Mouse (Mus musculus): ENCODE measurements around the gene Gucy2d. TPM values are rescaled to one million over a fixed set of nuclear protein-coding genes. Genes with fewer than 3 reads are reported as not detected.

Gucy2d gene
- polyA plus RNA-seq, 1 experiment = 8.7 TPM

DNA sequence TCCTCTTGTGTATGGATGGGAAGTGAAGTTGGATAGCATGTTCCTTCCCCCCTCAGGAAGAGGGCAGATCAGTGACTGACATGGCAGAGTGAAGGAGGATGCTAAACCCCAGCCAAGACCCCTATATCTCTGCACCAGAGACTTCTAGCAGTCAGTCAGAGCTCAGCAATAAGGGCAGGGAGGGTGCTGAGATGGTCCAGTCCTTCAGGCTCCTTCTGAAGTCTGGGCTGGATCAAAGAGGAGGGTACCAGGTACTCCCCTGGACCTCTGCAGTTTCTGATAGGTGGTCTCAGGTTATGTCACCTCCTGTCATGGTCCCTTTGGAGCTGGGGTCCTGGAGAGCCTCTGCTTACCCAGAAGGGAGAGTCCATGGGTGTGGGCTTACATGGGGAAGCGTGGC lies 55.4 kb downstream of the Gucy2d start:
- H3K36me3 ChIP-seq (ENCODE audit: control insufficient read depth, insufficient read depth, low read length) = no peaks in the 10 kb centered on the region
- peaks cover 2% of the 10 kb centered on the region for H3K4me1 ChIP-seq (ENCODE audit: control insufficient read depth, insufficient read depth, low read length)
- no peak overlapping the region for H3K27ac ChIP-seq (ENCODE audit: control insufficient read depth, insufficient read depth, low read depth, low read length)
- TF ChIP-seq CTCF (IDR thresholded peaks at IDR 0.05; ENCODE audit: control insufficient read depth, insufficient read depth, insufficient replicate concordance, low read depth, low read length) (no peak), POLR2A (IDR thresholded peaks at IDR 0.05; ENCODE audit: control insufficient read depth, low read depth, low read length) (no peak)
- H3K27me3 ChIP-seq (ENCODE audit: control insufficient read depth, insufficient read depth, low read length) = no peaks in the 10 kb centered on the region; the same call in 1 of the 2 replicates
- H3K4me3 ChIP-seq (ENCODE audit: control insufficient read depth, low read depth, low read length) = no peak overlapping the region

DNA sequence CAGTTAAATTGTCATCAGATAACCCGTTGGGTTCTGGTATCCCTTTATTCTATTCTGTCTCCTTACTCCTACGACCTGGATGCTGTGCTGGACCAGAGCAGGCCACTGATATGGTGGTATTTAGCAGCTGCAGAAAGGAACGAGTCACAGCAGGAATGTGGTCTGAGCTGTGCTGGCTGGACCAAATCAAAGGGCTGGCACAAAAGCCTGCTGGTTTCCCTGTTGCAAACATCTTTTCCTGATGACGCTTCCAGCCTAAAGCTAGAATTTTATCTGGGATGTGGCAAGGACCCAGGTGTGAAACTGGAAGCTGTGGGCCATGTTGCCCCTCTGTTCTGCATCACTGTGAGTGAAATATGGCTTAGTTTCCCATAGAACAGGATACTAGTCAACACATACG lies 57.2 kb downstream of the Gucy2d start:
- TF ChIP-seq CTCF (IDR thresholded peaks at IDR 0.05; ENCODE audit: control insufficient read depth, insufficient read depth, insufficient replicate concordance, low read depth, low read length) (no peak), POLR2A (IDR thresholded peaks at IDR 0.05; ENCODE audit: control insufficient read depth, low read depth, low read length) (no peak)
- Histone ChIP-seq H3K4me1 (ENCODE audit: control insufficient read depth, insufficient read depth, low read length) (peaks cover 2% of the 10 kb centered on the region), H3K27me3 (ENCODE audit: control insufficient read depth, insufficient read depth, low read length) (no peaks in the 10 kb centered on the region), H3K27ac (ENCODE audit: control insufficient read depth, insufficient read depth, low read depth, low read length) (no peak overlapping the region), H3K36me3 (ENCODE audit: control insufficient read depth, insufficient read depth, low read length) (no peaks in the 10 kb centered on the region), H3K4me3 (ENCODE audit: control insufficient read depth, low read depth, low read length) (no peak overlapping the region)

DNA sequence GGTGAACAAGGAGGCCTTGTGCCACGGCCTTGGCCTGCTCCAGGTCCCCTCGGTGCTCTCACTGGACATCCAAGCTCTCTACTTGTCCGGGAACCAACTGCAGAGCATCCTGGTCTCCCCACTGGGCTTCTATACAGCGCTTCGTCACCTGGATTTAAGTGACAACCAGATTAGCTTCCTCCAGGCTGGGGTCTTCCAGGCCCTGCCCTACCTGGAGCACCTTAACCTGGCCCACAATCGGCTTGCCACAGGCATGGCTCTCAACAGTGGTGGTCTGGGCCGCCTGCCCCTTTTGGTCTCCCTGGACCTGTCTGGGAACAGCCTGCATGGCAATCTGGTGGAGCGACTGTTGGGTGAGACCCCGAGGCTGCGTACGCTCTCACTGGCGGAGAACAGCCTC lies 57.9 kb downstream of the Gucy2d start:
- Histone ChIP-seq H3K4me1 (ENCODE audit: control insufficient read depth, insufficient read depth, low read length) (peaks cover 8% of the 10 kb centered on the region), H3K27ac (ENCODE audit: control insufficient read depth, insufficient read depth, low read depth, low read length) (no peak overlapping the region), H3K4me3 (ENCODE audit: control insufficient read depth, low read depth, low read length) (no peak overlapping the region), H3K36me3 (ENCODE audit: control insufficient read depth, insufficient read depth, low read length) (no peaks in the 10 kb centered on the region), H3K27me3 (ENCODE audit: control insufficient read depth, insufficient read depth, low read length) (no peaks in the 10 kb centered on the region)
- TF ChIP-seq POLR2A (IDR thresholded peaks at IDR 0.05; ENCODE audit: control insufficient read depth, low read depth, low read length) = no peak
- TF ChIP-seq CTCF (IDR thresholded peaks at IDR 0.05; ENCODE audit: control insufficient read depth, insufficient read depth, insufficient replicate concordance, low read depth, low read length) = no peak

DNA sequence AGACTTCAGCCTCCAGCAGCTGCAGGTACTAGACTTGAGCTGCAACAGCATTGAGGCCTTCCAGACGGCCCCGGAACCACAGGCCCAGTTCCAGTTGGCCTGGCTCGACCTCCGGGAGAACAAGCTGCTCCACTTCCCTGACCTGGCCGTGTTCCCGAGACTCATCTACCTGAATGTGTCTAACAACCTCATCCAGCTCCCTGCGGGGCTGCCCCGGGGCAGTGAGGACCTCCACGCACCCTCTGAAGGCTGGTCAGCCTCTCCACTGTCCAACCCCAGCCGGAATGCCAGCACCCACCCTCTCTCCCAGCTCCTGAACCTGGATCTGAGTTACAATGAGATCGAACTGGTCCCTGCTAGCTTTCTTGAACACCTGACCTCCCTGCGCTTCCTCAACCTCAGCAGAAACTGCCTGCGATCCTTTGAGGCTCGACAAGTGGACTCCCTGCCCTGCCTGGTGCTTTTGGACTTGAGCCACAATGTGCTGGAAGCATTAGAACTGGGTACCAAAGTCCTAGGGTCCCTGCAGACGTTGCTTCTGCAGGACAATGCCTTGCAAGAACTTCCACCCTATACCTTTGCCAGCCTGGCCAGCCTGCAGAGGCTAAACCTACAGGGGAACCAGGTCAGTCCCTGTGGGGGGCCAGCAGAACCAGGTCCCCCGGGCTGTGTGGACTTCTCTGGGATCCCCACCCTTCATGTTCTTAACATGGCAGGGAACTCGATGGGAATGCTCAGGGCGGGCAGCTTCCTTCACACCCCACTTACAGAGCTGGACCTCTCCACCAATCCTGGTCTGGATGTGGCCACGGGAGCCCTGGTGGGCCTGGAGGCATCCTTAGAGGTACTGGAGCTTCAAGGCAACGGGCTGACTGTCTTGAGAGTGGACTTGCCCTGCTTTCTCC lies 58.7 kb downstream of the Gucy2d start:
- H3K27ac ChIP-seq (ENCODE audit: control insufficient read depth, insufficient read depth, low read depth, low read length) = no peak overlapping the region
- peaks cover 12% of the 10 kb centered on the region for H3K4me1 ChIP-seq (ENCODE audit: control insufficient read depth, insufficient read depth, low read length)
- no peaks in the 10 kb centered on the region for H3K36me3 ChIP-seq (ENCODE audit: control insufficient read depth, insufficient read depth, low read length)
- H3K27me3 ChIP-seq (ENCODE audit: control insufficient read depth, insufficient read depth, low read length) = no peaks in the 10 kb centered on the region
- TF ChIP-seq POLR2A (IDR thresholded peaks at IDR 0.05; ENCODE audit: control insufficient read depth, low read depth, low read length) = no peak
- no peak overlapping the region for H3K4me3 ChIP-seq (ENCODE audit: control insufficient read depth, low read depth, low read length)

DNA sequence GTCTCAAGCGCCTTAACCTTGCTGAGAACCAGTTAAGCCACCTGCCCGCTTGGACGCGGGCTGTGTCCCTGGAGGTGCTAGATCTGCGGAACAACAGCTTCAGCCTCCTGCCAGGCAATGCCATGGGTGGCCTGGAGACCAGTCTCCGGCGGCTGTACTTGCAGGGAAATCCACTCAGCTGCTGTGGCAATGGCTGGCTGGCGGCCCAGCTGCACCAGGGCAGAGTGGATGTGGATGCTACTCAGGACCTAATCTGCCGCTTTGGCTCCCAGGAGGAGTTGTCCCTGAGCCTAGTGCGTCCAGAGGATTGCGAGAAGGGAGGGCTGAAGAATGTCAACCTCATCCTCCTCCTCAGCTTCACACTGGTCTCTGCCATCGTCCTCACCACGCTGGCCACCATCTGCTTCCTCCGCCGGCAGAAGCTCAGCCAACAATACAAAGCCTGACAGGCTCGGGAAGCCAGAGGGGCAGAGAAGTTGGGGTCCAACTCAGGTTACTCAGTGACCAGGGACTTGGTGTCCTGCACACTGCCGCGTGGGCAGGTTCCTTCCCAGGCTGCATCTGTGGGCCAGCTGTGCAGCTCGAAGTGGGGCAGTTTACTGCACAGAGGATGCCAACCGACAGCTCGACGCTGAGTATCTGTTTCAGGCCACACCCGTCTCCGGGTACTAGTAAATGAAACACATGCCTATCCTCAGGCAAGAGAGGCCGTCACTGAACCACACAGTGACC lies 59.5 kb downstream of the Gucy2d start:
- H3K27ac ChIP-seq (ENCODE audit: control insufficient read depth, insufficient read depth, low read depth, low read length) = no peak overlapping the region
- no peak overlapping the region for H3K4me3 ChIP-seq (ENCODE audit: control insufficient read depth, low read depth, low read length)
- no peaks in the 10 kb centered on the region for H3K36me3 ChIP-seq (ENCODE audit: control insufficient read depth, insufficient read depth, low read length)
- no peak for TF ChIP-seq POLR2A (IDR thresholded peaks at IDR 0.05; ENCODE audit: control insufficient read depth, low read depth, low read length)
- TF ChIP-seq CTCF (IDR thresholded peaks at IDR 0.05; ENCODE audit: control insufficient read depth, insufficient read depth, insufficient replicate concordance, low read depth, low read length) = no peak
- peaks cover 18% of the 10 kb centered on the region for H3K4me1 ChIP-seq (ENCODE audit: control insufficient read depth, insufficient read depth, low read length)
- H3K27me3 ChIP-seq (ENCODE audit: control insufficient read depth, insufficient read depth, low read length) = no peaks in the 10 kb centered on the region

DNA sequence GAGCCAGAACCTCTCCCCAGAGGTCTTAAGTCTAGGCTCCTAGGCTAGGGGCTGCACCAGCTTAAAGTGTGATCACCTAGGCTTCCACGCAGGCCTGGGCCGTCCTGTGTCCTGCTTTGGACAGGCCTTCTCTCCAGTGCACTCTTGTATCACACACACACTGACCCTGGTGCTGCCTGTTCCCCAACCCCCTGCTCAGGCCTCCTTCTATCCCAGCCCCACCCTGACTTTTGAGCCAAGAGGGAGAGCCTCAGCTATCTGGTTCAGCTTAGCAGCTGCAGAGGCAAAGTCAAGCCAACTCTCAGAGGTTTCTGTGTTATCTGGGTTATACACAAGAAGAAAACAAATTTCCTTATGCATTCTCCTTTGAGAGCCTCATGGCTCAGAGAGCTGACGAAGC lies 60.3 kb downstream of the Gucy2d start:
- no peak for TF ChIP-seq CTCF (IDR thresholded peaks at IDR 0.05; ENCODE audit: control insufficient read depth, insufficient read depth, insufficient replicate concordance, low read depth, low read length)
- TF ChIP-seq POLR2A (IDR thresholded peaks at IDR 0.05; ENCODE audit: control insufficient read depth, low read depth, low read length) = no peak
- peaks cover 21% of the 10 kb centered on the region for H3K4me1 ChIP-seq (ENCODE audit: control insufficient read depth, insufficient read depth, low read length)
- no peak overlapping the region for H3K4me3 ChIP-seq (ENCODE audit: control insufficient read depth, low read depth, low read length)
- no peaks in the 10 kb centered on the region for H3K36me3 ChIP-seq (ENCODE audit: control insufficient read depth, insufficient read depth, low read length)
- no peak overlapping the region for H3K27ac ChIP-seq (ENCODE audit: control insufficient read depth, insufficient read depth, low read depth, low read length)
- H3K27me3 ChIP-seq (ENCODE audit: control insufficient read depth, insufficient read depth, low read length) = no peaks in the 10 kb centered on the region

DNA sequence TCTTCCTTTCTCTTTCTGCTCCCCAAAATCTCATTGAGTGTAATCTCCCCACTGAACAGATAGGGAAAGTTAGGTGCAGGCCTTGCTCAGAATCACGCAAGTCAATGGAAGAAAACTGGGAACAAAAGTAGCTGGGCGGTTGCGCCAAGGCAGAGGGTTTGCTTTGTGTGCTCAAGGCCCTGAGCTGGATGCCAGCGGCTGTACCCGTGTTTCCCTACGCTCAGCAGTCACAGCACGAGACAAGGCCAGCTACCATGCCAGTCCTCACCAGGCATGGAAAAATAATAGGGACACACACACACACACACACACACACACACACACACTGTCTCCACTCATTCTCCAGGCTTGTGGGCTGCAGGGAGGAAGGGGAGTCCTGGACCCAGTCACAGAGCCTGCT lies 60.9 kb downstream of the Gucy2d start:
- H3K4me1 ChIP-seq (ENCODE audit: control insufficient read depth, insufficient read depth, low read length) = peaks cover 21% of the 10 kb centered on the region

More for the DNA sequence above, 60.9 kb downstream of the Gucy2d start:
- H3K4me3 ChIP-seq (ENCODE audit: control insufficient read depth, low read depth, low read length) = no peak overlapping the region
- TF ChIP-seq POLR2A (IDR thresholded peaks at IDR 0.05; ENCODE audit: control insufficient read depth, low read depth, low read length) (no peak), CTCF (IDR thresholded peaks at IDR 0.05; ENCODE audit: control insufficient read depth, insufficient read depth, insufficient replicate concordance, low read depth, low read length) (no peak)
- H3K27ac ChIP-seq (ENCODE audit: control insufficient read depth, insufficient read depth, low read depth, low read length) = no peak overlapping the region
- no peaks in the 10 kb centered on the region for H3K27me3 ChIP-seq (ENCODE audit: control insufficient read depth, insufficient read depth, low read length)
- H3K36me3 ChIP-seq (ENCODE audit: control insufficient read depth, insufficient read depth, low read length) = no peaks in the 10 kb centered on the region
